In genomic region chr4:98190318-98190717, GRCm38 (mm10) we compare ENCODE assay signal across 16 mouse cellular contexts.
DNase-seq lines count a peak whose midpoint lies in the region; ATAC-seq and TF ChIP-seq lines count a peak whose summit lies in the region.
"Had no signal": no experiment of that assay in that cellular context is flagged by ENCODE, and none has a peak within 500 bp of the region (broad histone marks: within the 10 kb centered on the region; RNA-seq: fewer than 3 reads in every experiment).

No protein-coding gene starts in this region.

- no peaks in the 10 kb centered on the region for H3K36me3 ChIP-seq in lung, embryonic 14.5 days (ENCODE audit: insufficient read depth)
- H3K36me3 ChIP-seq in liver, embryonic 13.5 days, result no peaks in the 10 kb centered on the region
- H3K36me3 ChIP-seq in hindbrain, embryonic 13.5 days, result no peaks in the 10 kb centered on the region
- H3K36me3 ChIP-seq: embryonic facial prominence, embryonic 12.5 days; heart, embryonic 10.5 days; limb, embryonic 13.5 days had no signal

- no peak overlapping the region for H3K27ac ChIP-seq in lung, embryonic 14.5 days (ENCODE audit: low read depth)
- peak overlapping the region; percentile 53 for H3K27ac ChIP-seq in liver, embryonic 13.5 days
- H3K27ac ChIP-seq in hindbrain, embryonic 13.5 days, result no peak overlapping the region
- H3K27ac ChIP-seq: embryonic facial prominence, embryonic 12.5 days; heart, embryonic 10.5 days; limb, embryonic 13.5 days had no signal

- peak; percentile 49 for DNase-seq in lung, embryonic 14.5 days
- DNase-seq in lung, adult 18-20 months, result no peak
- peak; percentile 9 for DNase-seq in c-Kit-negative CD71-positive TER-119-positive erythroid progenitor cells, embryonic 14.5 days (ENCODE audit: low read depth, low spot score)
- no peak for DNase-seq in liver, embryonic 13.5 days
- DNase-seq in lung, postnatal 36 days, result peak; percentile 14
- no peak for DNase-seq in heart, postnatal 36 days
- DNase-seq: adrenal gland, adult 8-10 months; cerebellum, adult 9-11 months; kidney, adult 8-10 months; right cerebral cortex, postnatal 4 days had no signal

- no peak for ATAC-seq in lung, embryonic 14.5 days (ENCODE audit: insufficient read depth)
- no peak for ATAC-seq in liver, embryonic 13.5 days (ENCODE audit: low read depth)
- no peak for ATAC-seq in hindbrain, embryonic 13.5 days (ENCODE audit: low FRiP score)
- ATAC-seq: forebrain, embryonic 16.5 days; inflammation-experienced regulatory T-cells, adult 6 months had no signal

- TF ChIP-seq CTCF in lung, embryonic 14.5 days (IDR thresholded peaks at IDR 0.05; ENCODE audit: low read depth), result no peak

- WGBS in lung, embryonic 14.5 days, result 63% methylated on average over 3 of the region's 3 CpGs
- 56% methylated on average over 3 of the region's 3 CpGs for WGBS in liver, embryonic 13.5 days (ENCODE audit: insufficient replicate concordance)
- 92% methylated on average over 3 of the region's 3 CpGs for WGBS in hindbrain, embryonic 13.5 days

- intact Hi-C loops in heart, postnatal 36 days (cut with DNase I), result no loop called here

- no peaks in the 10 kb centered on the region for H3K27me3 ChIP-seq in lung, embryonic 14.5 days (ENCODE audit: insufficient read depth, low read length)
- H3K27me3 ChIP-seq in liver, embryonic 13.5 days, result no peaks in the 10 kb centered on the region
- no peaks in the 10 kb centered on the region for H3K27me3 ChIP-seq in hindbrain, embryonic 13.5 days
- H3K27me3 ChIP-seq: embryonic facial prominence, embryonic 12.5 days; limb, embryonic 13.5 days had no signal

- no peak overlapping the region for H3K4me3 ChIP-seq in lung, embryonic 14.5 days (ENCODE audit: low read depth, low read length)
- no peak overlapping the region for H3K4me3 ChIP-seq in liver, embryonic 13.5 days (replicated peaks)
- H3K4me3 ChIP-seq in hindbrain, embryonic 13.5 days, result no peak overlapping the region
- H3K4me3 ChIP-seq: embryonic facial prominence, embryonic 12.5 days; heart, embryonic 10.5 days; limb, embryonic 13.5 days had no signal

- no peaks in the 10 kb centered on the region for H3K4me1 ChIP-seq in lung, embryonic 14.5 days (ENCODE audit: insufficient read depth)
- H3K4me1 ChIP-seq in liver, embryonic 13.5 days (replicated peaks), result peaks cover 45% of the 10 kb centered on the region
- no peaks in the 10 kb centered on the region for H3K4me1 ChIP-seq in hindbrain, embryonic 13.5 days (replicated peaks)
- H3K4me1 ChIP-seq: embryonic facial prominence, embryonic 12.5 days; heart, embryonic 10.5 days; limb, embryonic 13.5 days had no signal

- no peak overlapping the region for H3K9ac ChIP-seq in lung, embryonic 14.5 days
- no peak overlapping the region for H3K9ac ChIP-seq in liver, embryonic 13.5 days
- H3K9ac ChIP-seq in hindbrain, embryonic 13.5 days, result no peak overlapping the region
- H3K9ac ChIP-seq: embryonic facial prominence, embryonic 12.5 days; limb, embryonic 13.5 days had no signal

- no peaks in the 10 kb centered on the region for H3K9me3 ChIP-seq in lung, embryonic 14.5 days (ENCODE audit: low read depth, low read length)
- no peaks in the 10 kb centered on the region for H3K9me3 ChIP-seq in liver, embryonic 13.5 days (replicated peaks)
- no peaks in the 10 kb centered on the region for H3K9me3 ChIP-seq in hindbrain, embryonic 13.5 days
- H3K9me3 ChIP-seq: embryonic facial prominence, embryonic 12.5 days; heart, embryonic 10.5 days; limb, embryonic 13.5 days had no signal

- H3K4me2 ChIP-seq in lung, embryonic 14.5 days, result no peak overlapping the region
- no peak overlapping the region for H3K4me2 ChIP-seq in liver, embryonic 13.5 days
- no peak overlapping the region for H3K4me2 ChIP-seq in hindbrain, embryonic 13.5 days
- H3K4me2 ChIP-seq: embryonic facial prominence, embryonic 12.5 days; limb, embryonic 13.5 days had no signal

Comparison
In these comparisons a context has a peak if more than half of its experiments do, and no peak if none do; other contexts are left out.
1. DNase-seq: peak in lung, embryonic 14.5 days (single experiment), c-Kit-negative CD71-positive TER-119-positive erythroid progenitor cells, embryonic 14.5 days (single experiment) and lung, postnatal 36 days (single experiment); none in lung, adult 18-20 months (0 of 2), liver, embryonic 13.5 days (single experiment) and heart, postnatal 36 days (0 of 2).